Mouse (Mus musculus) frontal cortex, postnatal 25 days (tissue): ENCODE data around the gene Lrfn2.

Source experiments
- DNase-seq, 2 experiments: peaks; one replicate each; pipeline ENCODE4 v3.0.0; 2022; ENCODE audit warnings: low spot score in 2 of 2

Gene Lrfn2

DNA sequence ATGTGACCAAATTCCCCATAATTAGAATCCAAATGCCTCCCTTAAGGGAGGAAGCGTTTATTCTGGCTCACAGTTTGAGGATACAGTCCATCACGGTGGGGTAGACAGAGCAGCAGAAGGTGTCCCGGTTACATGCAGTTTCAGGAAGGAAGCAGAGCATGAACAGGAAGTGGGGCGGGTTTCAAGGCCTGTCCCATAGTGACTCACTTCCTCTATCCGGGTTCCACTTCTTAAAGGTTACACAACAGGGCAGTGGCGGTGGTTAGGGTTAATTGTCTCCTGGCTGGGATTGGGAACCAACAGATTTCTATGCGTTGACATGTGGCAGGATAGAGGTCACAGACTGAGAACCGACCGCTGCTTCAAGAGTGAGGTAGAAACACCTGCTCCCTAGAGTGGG lies 31.6 kb downstream of the Lrfn2 start:
- DNase-seq = no peak

GRCm38 (mm10) chr17:48968304-48968703 lies 36.1 kb downstream of the Lrfn2 start:
- no peak for DNase-seq

DNA sequence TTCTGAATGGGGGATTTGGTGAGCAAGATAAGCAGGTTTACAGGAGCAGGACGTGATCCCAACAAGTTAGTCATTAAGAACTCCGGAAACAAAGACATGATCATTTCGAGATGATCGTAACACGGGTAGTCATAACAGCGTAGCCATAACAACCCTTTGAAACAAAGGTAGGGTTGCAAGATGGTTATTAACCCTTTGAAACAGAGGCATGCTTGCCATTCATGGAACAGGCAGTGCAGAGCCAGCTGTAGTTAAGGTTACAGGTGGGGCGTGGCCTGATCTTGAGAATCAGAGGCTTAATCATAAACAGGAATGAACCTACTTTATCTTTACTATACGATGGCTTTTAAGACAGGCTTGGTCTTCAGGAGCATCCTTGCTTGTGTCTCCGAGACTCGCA lies 39.1 kb downstream of the Lrfn2 start:
- no peak for DNase-seq

- DNase-seq = no peak
Measured at GRCm38 (mm10) chr17:48972866-48973265, 40.7 kb downstream of the Lrfn2 start.

GRCm38 (mm10) chr17:48973394-48973793 lies 41.2 kb downstream of the Lrfn2 start:
- no peak for DNase-seq

DNA sequence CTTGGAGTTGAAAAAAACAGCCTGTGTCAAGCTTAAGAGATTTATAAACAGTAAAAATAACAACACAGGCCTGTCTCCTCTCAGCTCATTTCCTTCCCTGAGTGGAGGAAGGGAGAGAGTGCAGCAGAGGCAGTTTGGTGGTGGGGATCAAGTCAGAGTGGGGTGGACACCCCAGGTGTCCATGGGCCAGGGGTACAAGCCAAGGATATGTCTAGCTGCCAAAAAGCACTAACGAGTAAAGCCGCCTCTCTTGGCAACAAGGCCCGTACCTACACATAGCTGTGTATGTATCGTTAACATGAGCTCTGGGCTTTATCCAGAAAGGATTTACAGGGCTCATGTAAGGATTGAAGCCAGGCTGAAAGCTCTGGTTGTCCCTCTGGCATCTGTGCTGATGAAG lies 42.9 kb downstream of the Lrfn2 start:
- no peak for DNase-seq

- DNase-seq = peak; percentile 29 to 53
Measured at GRCm38 (mm10) chr17:48976611-48977022, 44.4 kb downstream of the Lrfn2 start.

DNA sequence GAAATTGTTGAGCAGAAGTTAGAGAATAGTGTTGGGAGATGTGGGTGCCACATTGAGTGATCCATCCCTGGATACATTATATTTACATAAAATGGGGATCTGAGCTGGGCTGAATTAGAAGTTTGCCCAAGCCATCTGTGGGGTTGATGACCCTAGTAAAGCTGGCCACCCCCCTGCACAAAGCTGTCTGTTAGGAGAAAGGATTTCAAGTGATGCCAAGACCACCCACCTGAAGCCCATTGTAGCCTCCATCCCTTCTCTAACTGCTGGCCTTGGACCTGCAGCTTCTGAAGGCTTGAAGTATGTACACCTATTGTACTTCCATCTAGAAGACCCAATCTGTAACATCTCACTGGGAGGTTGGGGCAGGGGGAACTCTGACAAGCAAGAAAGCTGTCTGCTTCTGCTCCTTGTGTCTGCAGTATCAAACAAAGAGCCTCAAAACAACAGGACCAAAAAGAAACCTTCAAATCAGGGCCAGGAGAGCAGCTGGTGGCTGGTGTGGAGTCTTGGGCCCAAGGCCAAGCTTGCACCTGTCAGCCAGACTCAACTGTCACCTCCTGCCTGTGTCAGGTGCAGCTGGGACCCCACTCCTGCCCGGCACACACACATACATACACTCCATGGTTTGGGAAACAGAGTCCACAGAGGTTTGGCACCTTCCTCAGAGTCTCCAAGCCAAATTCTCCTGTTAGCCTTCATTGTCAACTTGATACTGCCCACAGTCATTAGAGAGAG lies 63.2 kb downstream of the Lrfn2 start:
- no peak for DNase-seq

DNA sequence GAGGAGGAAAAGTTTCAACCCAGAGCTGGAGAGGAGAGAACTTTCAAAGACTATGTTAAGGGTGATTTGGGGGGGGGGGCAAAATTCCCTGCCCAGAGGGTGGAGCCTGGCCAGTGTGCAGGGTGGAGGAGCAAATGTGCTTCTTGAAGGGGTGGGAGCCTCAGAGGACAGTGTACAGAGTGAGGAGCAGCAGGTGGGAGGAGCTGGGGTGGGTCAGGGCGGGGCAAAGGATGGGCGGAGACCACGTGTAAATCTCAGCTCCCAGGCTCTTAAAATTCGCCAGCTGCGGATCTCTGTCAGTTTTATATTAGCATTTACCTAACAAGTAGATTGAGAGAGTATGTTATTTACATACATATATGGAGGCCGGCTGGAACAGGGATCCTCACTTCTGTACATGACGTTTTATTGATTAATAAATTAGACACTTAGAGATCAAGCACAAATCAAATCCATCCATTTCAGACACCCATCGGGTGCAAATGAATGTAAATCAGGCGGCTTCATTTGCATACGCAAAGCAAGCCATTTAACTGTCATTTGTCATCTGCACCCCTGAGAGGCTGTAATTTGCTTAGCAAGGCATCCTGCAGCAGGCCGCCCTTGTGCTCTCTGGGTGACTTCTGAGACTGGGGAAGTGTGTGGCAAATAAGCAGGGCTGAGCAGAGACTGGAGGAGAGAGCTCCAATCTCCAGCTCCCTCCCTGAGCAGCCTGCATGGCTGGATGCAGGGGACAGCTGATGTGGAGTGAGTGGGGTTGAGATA lies 67.5 kb downstream of the Lrfn2 start:
- no peak for DNase-seq

- DNase-seq = no peak
Measured at GRCm38 (mm10) chr17:49009384-49010073, 77.3 kb downstream of the Lrfn2 start.

DNA sequence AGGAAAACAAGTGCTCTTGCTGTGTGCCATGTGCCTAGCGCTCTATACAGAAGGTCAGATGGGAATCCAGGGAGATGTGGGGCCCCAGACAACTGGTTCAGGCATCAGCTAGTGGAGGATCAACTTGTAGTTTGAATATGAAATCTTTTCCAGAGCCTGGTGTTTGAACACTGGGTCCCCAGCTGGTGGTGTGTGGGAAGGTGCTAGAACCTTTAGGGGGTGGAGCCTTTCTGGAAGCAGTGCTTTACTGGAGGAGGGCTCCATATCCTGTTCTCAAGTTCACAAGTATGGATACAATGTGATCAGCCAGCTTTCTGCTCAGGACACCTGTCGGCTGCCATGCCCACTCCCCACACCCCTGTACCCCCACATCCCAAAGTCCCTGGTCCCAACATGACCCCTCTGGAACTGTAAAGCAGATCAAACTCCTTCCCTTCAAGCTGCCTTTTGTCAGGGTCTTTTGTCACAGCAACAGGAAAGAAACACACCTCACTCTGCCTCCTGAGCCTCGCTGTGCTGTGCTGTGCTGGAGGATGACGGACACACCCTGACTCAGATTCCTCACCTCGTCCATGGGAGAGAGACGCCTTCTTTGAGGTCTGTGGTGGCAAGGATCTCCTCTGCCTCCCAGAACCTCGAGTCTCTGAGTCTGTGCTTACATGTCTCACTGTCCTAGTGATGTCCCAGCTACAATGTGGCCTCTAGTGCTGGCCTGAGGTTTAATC lies 81.9 kb downstream of the Lrfn2 start:
- peak in 1 of 2 experiments; percentile 25 for DNase-seq

DNA sequence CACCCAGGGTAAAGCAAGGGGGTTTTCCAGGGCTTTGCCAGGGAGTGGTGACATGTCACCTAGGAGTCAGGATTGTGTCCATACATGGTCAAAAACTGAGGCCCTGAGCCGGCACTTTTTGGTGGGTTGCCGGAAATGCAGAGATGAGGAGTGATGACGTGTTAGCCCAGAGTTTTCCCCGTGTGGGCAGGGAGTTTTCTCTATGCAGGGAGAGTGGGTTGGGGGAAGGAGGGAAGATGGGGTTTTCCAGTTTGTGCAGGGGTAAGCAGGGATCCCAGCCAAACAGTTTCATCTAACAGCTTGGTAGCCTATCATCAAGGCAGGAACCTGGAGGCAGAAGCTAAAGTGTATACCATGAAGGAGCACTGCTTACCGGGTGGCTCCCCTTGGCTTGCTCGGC lies 83.2 kb downstream of the Lrfn2 start:
- DNase-seq = no peak

GRCm38 (mm10) chr17:49016229-49016628 lies 84.0 kb downstream of the Lrfn2 start:
- DNase-seq = no peak

DNA sequence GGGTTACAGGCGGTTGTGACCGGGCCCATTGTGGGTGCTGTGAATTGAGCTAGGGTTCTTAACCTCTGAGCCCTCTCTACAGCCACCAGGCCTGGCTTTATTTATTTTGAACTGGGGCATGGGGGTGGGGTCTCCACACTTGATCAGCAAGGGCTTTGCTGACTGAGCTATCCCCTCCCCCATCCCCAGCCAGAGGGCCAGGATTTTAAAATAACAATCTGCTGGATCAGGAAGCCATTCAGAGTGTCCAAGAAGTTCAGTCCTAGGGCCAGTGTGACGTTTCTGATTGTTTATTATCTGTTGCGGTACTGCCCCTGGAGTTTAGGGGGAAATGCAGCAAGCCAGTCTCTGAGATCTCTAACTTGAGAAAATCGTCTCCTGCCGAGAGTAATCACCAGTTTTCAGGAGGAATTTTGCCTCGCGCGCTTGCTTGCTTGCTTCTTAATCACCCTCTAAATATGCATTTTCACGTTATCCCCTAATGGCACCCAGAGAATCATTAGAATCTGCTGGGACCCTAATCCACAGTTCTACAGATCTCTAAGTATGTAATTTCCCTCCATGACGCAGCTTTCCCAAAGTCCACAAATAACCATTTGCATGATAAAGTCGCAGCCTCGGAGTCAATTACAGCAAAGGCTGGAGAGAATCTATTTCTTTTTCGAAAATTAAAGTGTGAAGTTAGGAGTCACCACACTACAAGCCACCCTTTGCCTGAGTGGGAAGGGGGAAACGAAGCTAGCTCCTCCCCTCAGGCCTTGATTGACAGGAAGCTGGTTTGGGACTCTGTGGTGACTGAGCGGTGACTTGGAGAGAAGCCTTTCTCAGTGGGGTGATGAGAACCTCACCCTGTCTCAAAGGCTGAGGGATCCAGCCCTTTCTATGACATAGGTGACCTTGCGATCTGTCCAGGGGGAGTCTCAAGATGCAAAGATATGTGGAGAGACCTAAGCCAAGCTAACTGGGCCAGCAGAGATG lies 85.5 kb downstream of the Lrfn2 start:
- no peak for DNase-seq

GRCm38 (mm10) chr17:49018774-49019488 lies 86.8 kb downstream of the Lrfn2 start:
- DNase-seq = no peak

- no peak for DNase-seq
Measured at GRCm38 (mm10) chr17:49029556-49030268, 97.5 kb downstream of the Lrfn2 start.

GRCm38 (mm10) chr17:49030269-49030615 lies 98.1 kb downstream of the Lrfn2 start:
- DNase-seq = peak; percentile 20 to 45

DNA sequence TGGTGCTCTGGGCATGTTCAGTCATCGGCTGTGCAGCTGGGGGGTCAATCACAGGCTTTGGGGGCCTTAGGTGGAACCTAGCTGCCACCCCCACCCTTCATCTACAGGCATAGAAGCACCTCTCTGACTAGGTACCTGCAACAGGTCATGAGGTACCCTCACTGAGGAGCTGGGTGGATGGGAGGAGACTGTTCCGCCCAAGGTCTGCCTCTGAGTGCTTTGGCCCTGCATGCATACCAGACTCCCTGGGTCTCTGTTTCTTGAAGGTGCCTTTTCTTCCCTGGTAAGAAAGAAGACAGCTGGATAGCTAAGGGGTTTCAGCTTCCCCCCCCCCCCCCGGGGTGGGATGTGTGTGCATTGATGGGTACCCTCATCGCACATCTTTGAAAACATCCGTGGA lies 98.7 kb downstream of the Lrfn2 start:
- DNase-seq = no peak

DNA sequence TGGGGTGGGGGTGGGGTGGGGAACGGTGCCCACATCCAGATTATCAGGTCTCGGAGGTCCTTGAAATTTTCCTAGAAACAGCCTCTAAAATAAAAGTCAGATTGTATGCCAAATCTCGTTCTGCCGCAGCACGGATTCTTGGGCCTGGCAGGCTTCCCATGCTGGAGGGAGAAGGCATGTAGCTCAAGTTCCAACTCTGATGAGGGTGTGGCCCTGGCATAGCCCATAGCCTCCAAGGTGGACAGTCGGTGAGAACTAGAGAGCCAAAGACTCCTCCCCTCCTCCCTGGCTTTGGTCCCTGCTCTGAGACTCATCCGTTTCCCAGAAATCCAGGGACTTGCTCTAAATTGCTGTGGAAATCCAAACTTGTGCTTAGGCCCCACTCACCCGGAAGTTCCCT lies 99.6 kb downstream of the Lrfn2 start:
- DNase-seq = no peak

GRCm38 (mm10) chr17:49033276-49033675 lies 101.1 kb downstream of the Lrfn2 start:
- no peak for DNase-seq
